Mouse (Mus musculus) kidney, adult 2 months (tissue): ENCODE results near the gene Spint2.

Experiments
- CTCF ChIP-seq: fragments of 200-500 bp; conservative IDR thresholded peaks from 2 replicates; pipeline ENCODE4 v1.5.1; 2011; ENCODE audit warnings: low read depth, mild to moderate bottlenecking, control low read depth, low read length, moderate library complexity, mixed read lengths; ENCODE audit not compliant: insufficient read depth, insufficient read length
- POLR2A ChIP-seq: fragments of 200-500 bp; IDR thresholded peaks from one replicate; pipeline ENCODE4 v1.6.1; 2011; ENCODE audit warnings: low read depth, low read length, control low read depth

DNA sequence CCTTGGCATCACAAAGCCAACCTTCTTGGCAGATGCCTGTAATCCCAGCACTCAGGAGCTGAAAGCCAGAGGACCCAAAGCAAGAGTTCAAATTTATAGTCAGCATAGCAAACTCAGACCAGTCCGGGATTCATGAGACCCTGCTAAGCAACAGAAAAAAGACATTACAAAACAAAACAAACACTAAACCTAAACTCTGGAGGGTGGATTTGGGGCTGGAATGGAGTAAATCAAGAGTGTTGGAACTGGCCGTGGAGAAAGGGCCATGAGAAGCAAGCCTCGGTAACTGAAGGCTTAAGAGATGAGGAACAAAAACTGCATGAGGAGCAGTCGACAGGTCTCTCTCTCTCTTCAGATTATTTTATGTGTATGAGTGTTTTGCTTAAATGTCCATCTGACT lies 2.2 kb upstream of the Spint2 start:
- TF ChIP-seq CTCF (no peak), POLR2A (no peak)
